1 mouse cellular context compared by ENCODE assay signal in genomic region chr14:50945081-50945480, GRCm38 (mm10).
TF ChIP-seq lines count a peak whose summit lies in the region.

No protein-coding gene starts in this region.

TF ChIP-seq in CH12.LX, 34 proteins besides CTCF, POLR2A, EP300 and RAD21:
- TF ChIP-seq CHD1 (IDR thresholded peaks at IDR 0.05; ENCODE audit: low read depth, low read length), result 0 out of 2 replicates have a peak, but pooled peaks have one; percentile 29
